Mouse (Mus musculus) spleen, adult 2 months (tissue): ENCODE results near the gene Kifc1.

Source experiments
- CTCF ChIP-seq: fragments of 200-500 bp; IDR thresholded peaks from 2 replicates; pipeline ENCODE4 v1.5.1; 2011; ENCODE audit warnings: mild to moderate bottlenecking, inconsistent platforms; ENCODE audit not compliant: insufficient read depth, insufficient read length, insufficient replicate concordance; ENCODE audit errors: extremely low read depth
- POLR2A ChIP-seq: fragments of 200-500 bp; IDR thresholded peaks from 2 replicates; pipeline ENCODE4 v1.6.1; 2011; ENCODE audit warnings: low read depth, low read length, inconsistent platforms

DNA sequence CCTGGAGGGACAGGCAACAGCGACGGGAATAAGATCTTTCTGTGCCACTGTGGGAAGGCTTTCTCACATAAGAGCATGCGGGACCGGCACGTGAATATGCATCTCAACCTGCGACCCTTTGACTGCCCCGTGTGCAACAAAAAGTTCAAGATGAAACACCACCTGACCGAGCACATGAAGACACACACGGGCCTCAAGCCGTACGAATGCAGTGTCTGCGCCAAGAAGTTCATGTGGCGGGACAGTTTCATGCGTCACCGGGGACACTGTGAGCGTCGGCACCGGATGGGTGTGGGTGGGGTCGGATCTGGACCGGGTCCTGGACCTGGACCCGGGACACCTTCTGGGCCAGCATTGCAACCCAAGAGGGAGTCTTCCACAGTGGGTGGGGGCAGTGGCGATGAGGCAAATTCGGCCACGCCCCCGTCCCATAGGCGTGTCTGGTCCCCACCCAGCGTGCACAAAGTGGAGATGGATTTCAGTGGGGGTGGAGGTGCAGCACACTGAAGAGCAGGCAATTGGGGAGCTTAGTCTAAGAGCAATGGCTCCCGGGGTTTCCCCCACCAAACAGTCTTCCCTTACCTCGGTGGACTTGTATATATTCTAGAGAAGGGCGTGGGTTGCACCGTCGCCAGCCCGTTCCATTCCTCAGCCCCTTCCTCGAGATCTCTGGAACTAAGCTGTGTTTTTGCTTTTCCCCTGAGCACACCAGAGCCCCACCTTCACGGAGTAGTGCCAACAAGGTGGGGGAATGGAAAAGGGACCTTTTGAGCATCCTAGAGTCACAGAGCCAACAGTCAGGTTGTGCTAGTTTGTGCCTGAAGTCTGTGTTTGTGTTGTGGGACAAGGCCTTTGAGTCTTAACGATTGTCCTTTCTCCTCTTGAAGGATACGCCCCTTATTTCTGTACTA, 28.1 kb upstream of the Kifc1 start:
- TF ChIP-seq CTCF (no peak), POLR2A (no peak)
